Mouse (Mus musculus) myocyte (in vitro differentiated cells): ENCODE results near the gene Irf2. TPM values are rescaled to one million over a fixed set of nuclear protein-coding genes. Genes with fewer than 3 reads are reported as not detected.

Source experiments
- H3K27me3 ChIP-seq: one replicate; pipeline ENCODE4 v1.6.1; 2011; ENCODE audit not compliant: control insufficient read depth, insufficient read depth, insufficient read length
- H3K36me3 ChIP-seq: one replicate; pipeline ENCODE4 v1.6.1; 2011; ENCODE audit not compliant: control insufficient read depth, insufficient read depth
- H3K4me2 ChIP-seq: one replicate; pipeline ENCODE4 v1.6.1; 2011; ENCODE audit warnings: low read depth, control low read depth
- H3K4me3 ChIP-seq: one replicate; pipeline ENCODE4 v1.5.1; 2011; ENCODE audit warnings: mild to moderate bottlenecking, control low read depth, moderate library complexity
- H3K79me2 ChIP-seq: one replicate; pipeline ENCODE4 v1.6.1; 2011; ENCODE audit not compliant: control insufficient read depth, insufficient read depth
- H3ac ChIP-seq: one replicate; pipeline ENCODE4 v1.6.1; 2011; ENCODE audit not compliant: control insufficient read depth, insufficient read length
- CEBPB ChIP-seq: IDR thresholded peaks from 2 replicates; pipeline ENCODE4 v1.6.1; 2011; ENCODE audit warnings: mild to moderate bottlenecking, moderate library complexity; ENCODE audit not compliant: poor library complexity, insufficient read depth, severe bottlenecking
- E2F4 ChIP-seq: IDR thresholded peaks from one replicate; pipeline ENCODE4 v1.6.1; 2011; ENCODE audit warnings: mild to moderate bottlenecking, control low read depth, moderate library complexity; ENCODE audit not compliant: insufficient read depth
- MAX ChIP-seq: IDR thresholded peaks from one replicate; pipeline ENCODE4 v1.6.1; 2011; ENCODE audit warnings: low read depth, mild to moderate bottlenecking, control low read depth
- MYOD1 ChIP-seq, 3 experiments: IDR thresholded peaks; one replicate each; pipeline ENCODE4 v1.6.1; 2011; ENCODE audit warnings: control low read depth in 2 of 3, low read depth in 2 of 3, mild to moderate bottlenecking in 2 of 3, moderate library complexity in 1 of 3; ENCODE audit not compliant: insufficient read length in 2 of 3, control insufficient read depth in 1 of 3
- MYOG ChIP-seq, 3 experiments: IDR thresholded peaks; one replicate each; pipeline ENCODE4 v1.6.1; 2011; ENCODE audit warnings: control low read depth in 2 of 3, low read depth in 2 of 3, mild to moderate bottlenecking in 2 of 3; ENCODE audit not compliant: insufficient read length in 2 of 3, control insufficient read depth in 1 of 3, insufficient read depth in 1 of 3
- POLR2A ChIP-seq: IDR thresholded peaks from one replicate; pipeline ENCODE4 v1.6.1; 2011; ENCODE audit warnings: low read depth, mild to moderate bottlenecking, control low read depth, moderate library complexity; ENCODE audit not compliant: insufficient read length
- POLR2AphosphoS2 ChIP-seq: IDR thresholded peaks from one replicate; pipeline ENCODE4 v1.6.1; 2011; ENCODE audit warnings: low read depth, control low read depth; ENCODE audit not compliant: insufficient read length
- REST ChIP-seq: IDR thresholded peaks from one replicate; pipeline ENCODE4 v1.6.1; 2011; ENCODE audit warnings: mild to moderate bottlenecking, control low read depth, moderate library complexity; ENCODE audit not compliant: insufficient read depth, insufficient read length
- SRF ChIP-seq: IDR thresholded peaks from one replicate; pipeline ENCODE4 v1.6.1; 2011; ENCODE audit warnings: low read depth; ENCODE audit not compliant: control insufficient read depth, insufficient read length
- TCF12 ChIP-seq: IDR thresholded peaks from one replicate; pipeline ENCODE4 v1.6.1; 2011; ENCODE audit warnings: mild to moderate bottlenecking, control low read depth; ENCODE audit not compliant: poor library complexity, insufficient read depth, severe bottlenecking
- TCF3 ChIP-seq: IDR thresholded peaks from one replicate; pipeline ENCODE4 v1.6.1; 2011; ENCODE audit warnings: low read depth, control low read depth; ENCODE audit not compliant: insufficient read length
- USF1 ChIP-seq: IDR thresholded peaks from one replicate; pipeline ENCODE4 v1.6.1; 2011; ENCODE audit warnings: low read depth, mild to moderate bottlenecking, control low read depth, moderate library complexity
- polyA plus RNA-seq: library from polyadenylated mRNA; unstranded; fragments of >200 nt; fragmentation: generic; extraction: Trizol; gene quantifications from one replicate; pipeline ENCODE4 v1.2.1, GENCODE M21; 2012; ENCODE audit warnings: missing spikeins

Irf2 gene
- polyA plus RNA-seq, 1 experiment, result 8.8 TPM

GRCm38 (mm10) chr8:46750566-46750965, 11.0 kb downstream of the Irf2 start:
- no peak overlapping the region for H3ac ChIP-seq
- H3K4me2 ChIP-seq, result no peak overlapping the region
- peaks cover 99% of the 10 kb centered on the region for H3K79me2 ChIP-seq
- no peaks in the 10 kb centered on the region for H3K27me3 ChIP-seq
- no peak overlapping the region for H3K4me3 ChIP-seq
- no peak for TF ChIP-seq POLR2A
- no peak for TF ChIP-seq POLR2AphosphoS2
- TF ChIP-seq MYOD1 (IDR thresholded peaks at IDR 0.05; ENCODE audit: control insufficient read depth in 1 of 3, insufficient read length in 2 of 3, low read depth in 2 of 3), result no peak
- TF ChIP-seq TCF3, result no peak
- no peak for TF ChIP-seq E2F4
- no peak for TF ChIP-seq CEBPB
- TF ChIP-seq SRF, result no peak
- TF ChIP-seq MYOG (IDR thresholded peaks at IDR 0.05; ENCODE audit: control insufficient read depth in 1 of 3, insufficient read depth in 1 of 3, insufficient read length in 2 of 3, low read depth in 2 of 3), result no peak
- TF ChIP-seq REST, result no peak
- TF ChIP-seq USF1, result no peak
- no peak for TF ChIP-seq TCF12
- TF ChIP-seq MAX, result no peak
- no peaks in the 10 kb centered on the region for H3K36me3 ChIP-seq

- H3ac ChIP-seq, result no peak overlapping the region
- H3K79me2 ChIP-seq, result peaks cover 99% of the 10 kb centered on the region
- H3K4me3 ChIP-seq, result no peak overlapping the region
- no peaks in the 10 kb centered on the region for H3K36me3 ChIP-seq
- H3K4me2 ChIP-seq, result no peak overlapping the region
- peak in 1 of 3 experiments; percentile 15 for TF ChIP-seq MYOG (IDR thresholded peaks at IDR 0.05; ENCODE audit: control insufficient read depth in 1 of 3, insufficient read depth in 1 of 3, insufficient read length in 2 of 3, low read depth in 2 of 3)
- no peak for TF ChIP-seq TCF12
- no peak for TF ChIP-seq MYOD1 (IDR thresholded peaks at IDR 0.05; ENCODE audit: control insufficient read depth in 1 of 3, insufficient read length in 2 of 3, low read depth in 2 of 3)
- no peaks in the 10 kb centered on the region for H3K27me3 ChIP-seq
Observed at GRCm38 (mm10) chr8:46751151-46751550, 11.6 kb downstream of the Irf2 start.

GRCm38 (mm10) chr8:46752986-46753385, 13.5 kb downstream of the Irf2 start:
- H3K36me3 ChIP-seq, result no peaks in the 10 kb centered on the region
- H3K4me2 ChIP-seq, result no peak overlapping the region
- no peak overlapping the region for H3ac ChIP-seq
- H3K79me2 ChIP-seq, result peaks cover 94% of the 10 kb centered on the region
- no peak overlapping the region for H3K4me3 ChIP-seq
- TF ChIP-seq MYOD1 (IDR thresholded peaks at IDR 0.05; ENCODE audit: control insufficient read depth in 1 of 3, insufficient read length in 2 of 3, low read depth in 2 of 3), result no peak
- no peak for TF ChIP-seq REST
- TF ChIP-seq POLR2AphosphoS2, result no peak
- TF ChIP-seq MAX, result no peak
- TF ChIP-seq CEBPB, result no peak
- no peak for TF ChIP-seq USF1
- TF ChIP-seq SRF, result no peak
- TF ChIP-seq TCF12, result no peak
- no peak for TF ChIP-seq TCF3
- TF ChIP-seq E2F4, result no peak
- no peak for TF ChIP-seq POLR2A
- TF ChIP-seq MYOG (IDR thresholded peaks at IDR 0.05; ENCODE audit: control insufficient read depth in 1 of 3, insufficient read depth in 1 of 3, insufficient read length in 2 of 3, low read depth in 2 of 3), result no peak
- no peaks in the 10 kb centered on the region for H3K27me3 ChIP-seq

- peaks cover 94% of the 10 kb centered on the region for H3K79me2 ChIP-seq
- H3K4me3 ChIP-seq, result no peak overlapping the region
- H3K27me3 ChIP-seq, result no peaks in the 10 kb centered on the region
- H3ac ChIP-seq, result no peak overlapping the region
- H3K4me2 ChIP-seq, result no peak overlapping the region
- TF ChIP-seq MYOG (IDR thresholded peaks at IDR 0.05; ENCODE audit: control insufficient read depth in 1 of 3, insufficient read depth in 1 of 3, insufficient read length in 2 of 3, low read depth in 2 of 3), result no peak
- TF ChIP-seq POLR2AphosphoS2, result no peak
- no peak for TF ChIP-seq TCF12
- TF ChIP-seq SRF, result no peak
- no peak for TF ChIP-seq CEBPB
- no peak for TF ChIP-seq REST
- TF ChIP-seq MYOD1 (IDR thresholded peaks at IDR 0.05; ENCODE audit: control insufficient read depth in 1 of 3, insufficient read length in 2 of 3, low read depth in 2 of 3), result no peak
- no peak for TF ChIP-seq E2F4
- no peak for TF ChIP-seq POLR2A
- TF ChIP-seq MAX, result no peak
- TF ChIP-seq USF1, result no peak
- TF ChIP-seq TCF3, result no peak
- H3K36me3 ChIP-seq, result no peaks in the 10 kb centered on the region
Observed at GRCm38 (mm10) chr8:46754355-46754754, 14.8 kb downstream of the Irf2 start.

- H3K27me3 ChIP-seq, result no peaks in the 10 kb centered on the region
- no peak overlapping the region for H3ac ChIP-seq
- peaks cover 94% of the 10 kb centered on the region for H3K79me2 ChIP-seq
- TF ChIP-seq MYOG (IDR thresholded peaks at IDR 0.05; ENCODE audit: control insufficient read depth in 1 of 3, insufficient read depth in 1 of 3, insufficient read length in 2 of 3, low read depth in 2 of 3) (no peak), POLR2A (no peak)
- no peak overlapping the region for H3K4me3 ChIP-seq
- no peaks in the 10 kb centered on the region for H3K36me3 ChIP-seq
- no peak overlapping the region for H3K4me2 ChIP-seq
Observed at GRCm38 (mm10) chr8:46755731-46756333, 16.3 kb downstream of the Irf2 start.
